Mouse (Mus musculus) embryonic facial prominence, embryonic 13.5 days (tissue): ENCODE data around the gene Dscaml1. TPM values are rescaled to one million over a fixed set of nuclear protein-coding genes. Genes with fewer than 3 reads are reported as not detected.
A peak's percentile ranks its signal among the peaks of the same experiment; 100 is the strongest.

ENCODE experiments used
- ATAC-seq: fragments of 200-750 bp; cut with Nextera tagmentation; 2 replicates; pipeline ENCODE4 v1.8.0; 2017; ENCODE audit warnings: low read depth; ENCODE audit not compliant: insufficient number of reproducible peaks, insufficient read depth, low FRiP score, low TSS enrichment
- H3K27ac ChIP-seq: fragments of 300-500 bp; sonication (generic); 2 replicates; pipeline ENCODE4 v1.5.1; 2015; ENCODE audit warnings: moderate library complexity, mild to moderate bottlenecking, inconsistent platforms
- H3K27me3 ChIP-seq: fragments of 300-500 bp; sonication (generic); 2 replicates; pipeline ENCODE4 v1.6.1; 2015; ENCODE audit warnings: mild to moderate bottlenecking, inconsistent platforms
- H3K36me3 ChIP-seq: fragments of 300-500 bp; sonication (generic); 2 replicates; pipeline ENCODE4 v1.6.1; 2015; ENCODE audit warnings: mild to moderate bottlenecking, inconsistent platforms
- H3K4me1 ChIP-seq: fragments of 300-500 bp; sonication (generic); 2 replicates; pipeline ENCODE4 v1.6.1; 2015; ENCODE audit warnings: inconsistent platforms
- H3K4me2 ChIP-seq: fragments of 300-500 bp; sonication (generic); 2 replicates; pipeline ENCODE4 v1.6.1; 2015; ENCODE audit warnings: moderate library complexity, mild to moderate bottlenecking, inconsistent platforms
- H3K4me3 ChIP-seq: fragments of 300-500 bp; sonication (generic); 2 replicates; pipeline ENCODE4 v1.5.1; 2015; ENCODE audit warnings: mild to moderate bottlenecking, inconsistent platforms
- H3K9ac ChIP-seq: fragments of 300-500 bp; sonication (generic); 2 replicates; pipeline ENCODE4 v1.6.1; 2015; ENCODE audit warnings: mild to moderate bottlenecking, inconsistent platforms
- H3K9me3 ChIP-seq: fragments of 300-500 bp; sonication (generic); 2 replicates; pipeline ENCODE4 v1.6.1; 2016; ENCODE audit warnings: inconsistent platforms
- WGBS: fragments of 180-500 bp; shearing (Covaris S2); methylation state at CpG from one replicate; pipeline ENCODE4 v1.1.7; 2015; ENCODE audit warnings: mixed read lengths; 5-methylcytosine and 5-hydroxymethylcytosine counted together
- polyA plus RNA-seq: library from polyadenylated mRNA; unstranded; fragments of >200 nt; fragmentation: Nextera tagmentation; extraction: Ambion mirVana; gene quantifications from 2 replicates; pipeline ENCODE4 v1.2.1, GENCODE M21; 2015

Gene Dscaml1
- polyA plus RNA-seq, 1 experiment from 2014 or later = 0.97 TPM

GRCm38 (mm10) chr9:45494889-45495288 lies 68.5 kb downstream of the Dscaml1 start:
- Histone ChIP-seq H3K27ac (no peak overlapping the region), H3K4me2 (no peak overlapping the region), H3K9me3 (no peaks in the 10 kb centered on the region), H3K36me3 (no peaks in the 10 kb centered on the region), H3K27me3 (no peaks in the 10 kb centered on the region), H3K4me3 (no peak overlapping the region), H3K4me1 (peaks cover 12% of the 10 kb centered on the region), H3K9ac (no peak overlapping the region)
- ATAC-seq = no peak
- 87% methylated on average over 3 of the region's 3 CpGs for WGBS

GRCm38 (mm10) chr9:45496340-45496739 lies 69.9 kb downstream of the Dscaml1 start:
- Histone ChIP-seq H3K27me3 (no peaks in the 10 kb centered on the region), H3K27ac (no peak overlapping the region), H3K9ac (no peak overlapping the region), H3K9me3 (no peaks in the 10 kb centered on the region), H3K36me3 (no peaks in the 10 kb centered on the region), H3K4me2 (no peak overlapping the region), H3K4me1 (peaks cover 18% of the 10 kb centered on the region), H3K4me3 (no peak overlapping the region)
- 86% methylated on average over 3 of the region's 3 CpGs for WGBS
- no peak for ATAC-seq

GRCm38 (mm10) chr9:45496944-45497343 lies 70.5 kb downstream of the Dscaml1 start:
- Histone ChIP-seq H3K27ac (no peak overlapping the region), H3K27me3 (no peaks in the 10 kb centered on the region), H3K36me3 (no peaks in the 10 kb centered on the region), H3K4me2 (no peak overlapping the region), H3K9me3 (no peaks in the 10 kb centered on the region), H3K4me3 (no peak overlapping the region), H3K9ac (no peak overlapping the region), H3K4me1 (peaks cover 20% of the 10 kb centered on the region)
- ATAC-seq = no peak
- WGBS = 77% methylated on average over 1 of the region's 1 CpGs

- ATAC-seq = no peak
- H3K9ac ChIP-seq = 0 out of 2 replicates have a peak overlapping the region, but pooled peaks have one; percentile 33
- H3K4me1 ChIP-seq = peaks cover 27% of the 10 kb centered on the region
These were observed 72.8 kb downstream of the Dscaml1 start for GRCm38 (mm10) chr9:45499267-45499666.

GRCm38 (mm10) chr9:45500071-45500595 lies 73.7 kb downstream of the Dscaml1 start:
- H3K27ac ChIP-seq = peak overlapping the region; percentile 48
- WGBS = 59% methylated on average over 3 of the region's 3 CpGs
- no peak for ATAC-seq

More at GRCm38 (mm10) chr9:45499267-45499666, 72.8 kb downstream of the Dscaml1 start:
- Histone ChIP-seq H3K27ac (peak overlapping the region; percentile 48), H3K9me3 (no peaks in the 10 kb centered on the region), H3K4me2 (peak overlapping the region; percentile 9; the same call in 1 of the 2 replicates), H3K4me3 (no peak overlapping the region), H3K36me3 (no peaks in the 10 kb centered on the region), H3K27me3 (no peaks in the 10 kb centered on the region)
- 38% methylated on average over 10 of the region's 10 CpGs for WGBS

GRCm38 (mm10) chr9:45501295-45501927 lies 75.0 kb downstream of the Dscaml1 start:
- H3K4me1 ChIP-seq = peaks cover 35% of the 10 kb centered on the region
- no peak for ATAC-seq
- no peaks in the 10 kb centered on the region for H3K9me3 ChIP-seq
- H3K4me2 ChIP-seq = no peak overlapping the region
- no peak overlapping the region for H3K9ac ChIP-seq
- 0 out of 2 replicates have a peak overlapping the region, but pooled peaks have one; percentile 14 for H3K27ac ChIP-seq
- no peak overlapping the region for H3K4me3 ChIP-seq
- WGBS = 43% methylated on average over 5 of the region's 5 CpGs
- no peaks in the 10 kb centered on the region for H3K36me3 ChIP-seq
- no peaks in the 10 kb centered on the region for H3K27me3 ChIP-seq

More at GRCm38 (mm10) chr9:45500071-45500595, 73.7 kb downstream of the Dscaml1 start:
- Histone ChIP-seq H3K4me2 (no peak overlapping the region), H3K4me3 (no peak overlapping the region), H3K9ac (no peak overlapping the region), H3K4me1 (peaks cover 29% of the 10 kb centered on the region), H3K36me3 (no peaks in the 10 kb centered on the region), H3K9me3 (no peaks in the 10 kb centered on the region), H3K27me3 (no peaks in the 10 kb centered on the region)

- no peak for ATAC-seq
- 0 out of 2 replicates have a peak overlapping the region, but pooled peaks have one; percentile 3 for H3K4me2 ChIP-seq
- H3K4me3 ChIP-seq = no peak overlapping the region
These were observed 75.7 kb downstream of the Dscaml1 start for GRCm38 (mm10) chr9:45501963-45502641.

GRCm38 (mm10) chr9:45504977-45505376 lies 78.5 kb downstream of the Dscaml1 start:
- Histone ChIP-seq H3K4me1 (peaks cover 22% of the 10 kb centered on the region), H3K9ac (no peak overlapping the region), H3K4me2 (no peak overlapping the region), H3K27me3 (no peaks in the 10 kb centered on the region), H3K27ac (peak overlapping the region; percentile 22; the same call in 1 of the 2 replicates), H3K36me3 (no peaks in the 10 kb centered on the region), H3K9me3 (no peaks in the 10 kb centered on the region), H3K4me3 (no peak overlapping the region)
- WGBS = 46% methylated on average over 5 of the region's 5 CpGs
- no peak for ATAC-seq

More at GRCm38 (mm10) chr9:45501963-45502641, 75.7 kb downstream of the Dscaml1 start:
- Histone ChIP-seq H3K27ac (0 out of 2 replicates have a peak overlapping the region, but pooled peaks have one; percentile 14), H3K4me1 (peaks cover 35% of the 10 kb centered on the region), H3K9ac (no peak overlapping the region), H3K9me3 (no peaks in the 10 kb centered on the region), H3K27me3 (no peaks in the 10 kb centered on the region), H3K36me3 (no peaks in the 10 kb centered on the region)
- 11% methylated on average over 14 of the region's 14 CpGs for WGBS

GRCm38 (mm10) chr9:45505487-45505939 lies 79.1 kb downstream of the Dscaml1 start:
- Histone ChIP-seq H3K9me3 (no peaks in the 10 kb centered on the region), H3K4me1 (peaks cover 20% of the 10 kb centered on the region), H3K36me3 (no peaks in the 10 kb centered on the region), H3K4me2 (no peak overlapping the region), H3K27me3 (no peaks in the 10 kb centered on the region), H3K27ac (no peak overlapping the region), H3K9ac (no peak overlapping the region), H3K4me3 (no peak overlapping the region)
- WGBS = 54% methylated on average over 4 of the region's 4 CpGs
- ATAC-seq = no peak

GRCm38 (mm10) chr9:45507482-45507881 lies 81.1 kb downstream of the Dscaml1 start:
- Histone ChIP-seq H3K36me3 (no peaks in the 10 kb centered on the region), H3K4me1 (peaks cover 9% of the 10 kb centered on the region; the same call in 1 of the 2 replicates), H3K9me3 (no peaks in the 10 kb centered on the region), H3K27me3 (no peaks in the 10 kb centered on the region), H3K4me2 (no peak overlapping the region), H3K4me3 (no peak overlapping the region), H3K9ac (no peak overlapping the region), H3K27ac (no peak overlapping the region)
- WGBS = 84% methylated on average over 9 of the region's 9 CpGs
- no peak for ATAC-seq

GRCm38 (mm10) chr9:45510806-45511546 lies 84.5 kb downstream of the Dscaml1 start:
- H3K27ac ChIP-seq = no peak overlapping the region
- 72% methylated on average over 10 of the region's 10 CpGs for WGBS
- H3K9ac ChIP-seq = no peak overlapping the region
- no peak overlapping the region for H3K4me3 ChIP-seq
- no peaks in the 10 kb centered on the region for H3K27me3 ChIP-seq
- no peaks in the 10 kb centered on the region for H3K9me3 ChIP-seq
- peaks cover 6% of the 10 kb centered on the region; the same call in 1 of the 2 replicates for H3K4me1 ChIP-seq
- no peak for ATAC-seq
- no peak overlapping the region for H3K4me2 ChIP-seq
- H3K36me3 ChIP-seq = no peaks in the 10 kb centered on the region
